Comparison of ENCODE assay signal across 8 mouse cellular contexts in the genomic region with DNA sequence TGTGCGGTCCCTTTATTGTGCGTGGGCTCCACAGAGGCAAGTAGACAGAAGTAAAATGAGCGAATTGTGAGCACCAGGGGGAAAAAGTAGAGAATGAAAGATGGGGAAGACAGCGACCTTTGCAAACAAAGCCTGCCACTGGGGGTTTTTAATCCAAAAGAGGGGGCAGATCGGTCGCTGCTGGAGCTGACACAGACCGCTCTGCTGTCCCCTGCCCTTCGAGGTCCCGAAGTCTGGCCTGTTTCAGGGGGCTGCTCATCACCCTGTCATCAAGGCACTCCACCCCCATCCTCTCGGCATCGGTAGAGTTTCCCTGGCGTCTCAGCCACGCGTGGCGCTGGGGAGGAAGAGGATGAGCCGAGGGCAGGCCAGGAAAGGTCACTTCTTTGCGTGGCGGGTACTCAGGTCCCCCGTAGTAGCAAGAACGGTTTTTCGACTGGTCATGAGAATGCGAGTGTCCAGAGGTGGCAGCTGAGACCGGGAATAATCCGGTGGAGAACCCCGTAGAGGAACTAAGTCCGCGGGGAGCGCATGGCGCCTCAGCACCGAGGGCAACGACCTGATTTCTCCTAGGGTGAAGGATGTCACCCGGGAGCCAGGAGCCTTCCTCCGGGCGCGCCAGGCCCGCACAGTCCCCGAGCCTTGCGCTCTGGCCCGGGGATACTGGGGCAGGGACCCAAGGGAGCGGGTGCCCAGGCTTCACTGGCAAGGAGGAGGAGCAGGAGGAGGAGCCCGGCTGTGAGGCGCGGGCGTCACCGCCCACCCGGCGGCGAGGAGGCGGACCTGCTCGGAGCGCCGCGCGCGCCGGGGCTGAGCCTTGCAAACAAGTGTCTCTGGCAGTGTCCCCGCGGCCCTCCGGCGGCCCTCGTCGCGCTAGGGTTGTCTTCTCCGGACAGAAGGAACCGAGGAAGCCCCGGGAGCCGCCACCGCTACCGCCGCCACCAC. TPM values are rescaled to one million over a fixed set of nuclear protein-coding genes. Genes with fewer than 3 reads are reported as not detected.
DNase-seq lines count a peak whose midpoint lies in the region; ATAC-seq and TF ChIP-seq lines count a peak whose summit lies in the region.

A gene (plus strand): TSS at position 757 of the 945 bp plus-strand sequence.

- WGBS in forebrain, embryonic 10.5 days = under 1% methylated on average over 70 of the region's 70 CpGs
- under 1% methylated on average over 55 of the region's 70 CpGs for WGBS in heart, embryonic 14.5 days
- under 1% methylated on average over 70 of the region's 70 CpGs for WGBS in liver, embryonic 12.5 days (ENCODE audit: insufficient replicate concordance)

- H3K36me3 ChIP-seq in E14TG2a.4 (ENCODE audit: insufficient read depth, low read length) = no peaks in the 10 kb centered on the region
- no peaks in the 10 kb centered on the region for H3K36me3 ChIP-seq in forebrain, embryonic 10.5 days (replicated peaks)
- no peaks in the 10 kb centered on the region for H3K36me3 ChIP-seq in heart, embryonic 14.5 days (ENCODE audit: control insufficient read depth, insufficient read depth, low read length)
- peaks cover 22% of the 10 kb centered on the region for H3K36me3 ChIP-seq in liver, embryonic 12.5 days
- no peaks in the 10 kb centered on the region for H3K36me3 ChIP-seq in splenic B cell, adult 2 months (ENCODE audit: control insufficient read depth, insufficient read depth, low read length, poor library complexity, severe bottlenecking)

- H3K27ac ChIP-seq in forebrain, embryonic 10.5 days = peak within 1 kb of the TSS; percentile 87
- H3K27ac ChIP-seq in heart, embryonic 14.5 days (replicated peaks in 1 of 2; ENCODE audit: control insufficient read depth in 1 of 2, insufficient read depth in 1 of 2, low read depth in 2 of 2, low read length in 2 of 2) = peak within 1 kb of the TSS; percentile 69 to 88
- H3K27ac ChIP-seq in liver, embryonic 12.5 days = peak within 1 kb of the TSS; percentile 98

- H3K27me3 ChIP-seq in E14TG2a.4 (ENCODE audit: insufficient read depth, low read length) = peaks cover 56% of the 10 kb centered on the region
- H3K27me3 ChIP-seq in forebrain, embryonic 10.5 days (ENCODE audit: poor library complexity, severe bottlenecking) = peaks cover 60% of the 10 kb centered on the region
- H3K27me3 ChIP-seq in heart, embryonic 14.5 days (ENCODE audit: control insufficient read depth, insufficient read depth, low read length) = peaks cover 21% of the 10 kb centered on the region; the same call in 1 of the 2 replicates
- no peaks in the 10 kb centered on the region; the same call in 1 of the 2 replicates for H3K27me3 ChIP-seq in liver, embryonic 12.5 days (replicated peaks)
- H3K27me3 ChIP-seq in splenic B cell, adult 2 months (ENCODE audit: control insufficient read depth, insufficient read depth, low read length, poor library complexity, severe bottlenecking) = no peaks in the 10 kb centered on the region

- peaks cover 29% of the 10 kb centered on the region for H3K4me1 ChIP-seq in E14TG2a.4 (replicated peaks; ENCODE audit: low read depth, low read length)
- H3K4me1 ChIP-seq in forebrain, embryonic 10.5 days = peaks cover 28% of the 10 kb centered on the region
- H3K4me1 ChIP-seq in heart, embryonic 14.5 days (ENCODE audit: control insufficient read depth in 2 of 2, insufficient read depth in 2 of 2, low read length in 2 of 2) = peaks cover 4 to 6% of the 10 kb centered on the region in 2 experiments; a peak in 2 of 4 replicates
- H3K4me1 ChIP-seq in liver, embryonic 12.5 days = peaks cover 59% of the 10 kb centered on the region

- no peak for TF ChIP-seq CTCF in E14TG2a.4 (conservative IDR thresholded peaks at IDR 0.05; ENCODE audit: low read length)

- H3K9ac ChIP-seq in heart, embryonic 14.5 days (ENCODE audit: low read length) = peak within 1 kb of the TSS; percentile 77
- H3K9ac ChIP-seq in liver, embryonic 12.5 days = peak within 1 kb of the TSS; percentile 98

- ATAC-seq in heart, embryonic 14.5 days (ENCODE audit: insufficient number of reproducible peaks, insufficient read depth, low FRiP score, low read depth) = peak; percentile 94
- peak; percentile 92 for ATAC-seq in liver, embryonic 12.5 days

- H3K4me2 ChIP-seq in heart, embryonic 14.5 days (ENCODE audit: low read length) = peak within 1 kb of the TSS; percentile 100
- H3K4me2 ChIP-seq in liver, embryonic 12.5 days = peak within 1 kb of the TSS; percentile 95

- H3K4me3 ChIP-seq in E14TG2a.4 (replicated peaks; ENCODE audit: low read length) = peak within 1 kb of the TSS; percentile 91
- H3K4me3 ChIP-seq in forebrain, embryonic 10.5 days = peak within 1 kb of the TSS; percentile 82
- peak within 1 kb of the TSS; percentile 70 to 75 for H3K4me3 ChIP-seq in heart, embryonic 14.5 days (ENCODE audit: control insufficient read depth in 1 of 2, insufficient read depth in 1 of 2, low read depth in 1 of 2, low read length in 2 of 2)
- H3K4me3 ChIP-seq in liver, embryonic 12.5 days = peak within 1 kb of the TSS; percentile 95

- DNase-seq in c-Kit-positive CD71-positive TER-119-negative erythroid progenitor cells, embryonic 14.5 days (ENCODE audit: low read depth) = peak; percentile 85
- DNase-seq in forebrain, embryonic 10.5 days (ENCODE audit: extremely low spot score, low spot score) = peak; percentile 87
- DNase-seq in kidney, postnatal 14 days = peak; percentile 95
- peak; percentile 91 for DNase-seq in naive thymus-derived CD4-positive, alpha-beta T cell, adult 2 months (ENCODE audit: low read depth)
- DNase-seq in splenic B cell, adult 2 months (ENCODE audit: low read depth, low spot score) = peak; percentile 91

- H3K9me3 ChIP-seq in E14TG2a.4 (ENCODE audit: low read length) = no peaks in the 10 kb centered on the region
- H3K9me3 ChIP-seq in forebrain, embryonic 10.5 days = no peaks in the 10 kb centered on the region
- H3K9me3 ChIP-seq in heart, embryonic 14.5 days (ENCODE audit: control insufficient read depth, low read length) = no peaks in the 10 kb centered on the region
- no peaks in the 10 kb centered on the region for H3K9me3 ChIP-seq in liver, embryonic 12.5 days (replicated peaks)

RNA-seq across cellular contexts. Expression of the gene that starts here (rescaled TPM):
- 0.90 and 0.93 TPM in 2 replicates for polyA plus RNA-seq in forebrain, embryonic 10.5 days (2016; fragmentation: Nextera tagmentation; extraction: Ambion mirVana)
- 1.2 and 1.5 TPM in 2 replicates for polyA plus RNA-seq in heart, embryonic 14.5 days (2014; fragmentation: Nextera tagmentation; extraction: Ambion mirVana)
- polyA plus RNA-seq in liver, embryonic 12.5 days (2016; fragmentation: Nextera tagmentation; extraction: Ambion mirVana) = 10.6 and 11.8 TPM in 2 replicates

Comparison
In these comparisons a context has a peak if more than half of its experiments do, and no peak if none do; other contexts are left out.
1. Peak in every context shown above with its lines: DNase-seq, ATAC-seq, H3K4me3 ChIP-seq and H3K27ac ChIP-seq.
2. Peak in DNase-seq, H3K4me3 ChIP-seq and H3K27ac ChIP-seq in forebrain, embryonic 10.5 days; RNA of the gene not detected or under 1 TPM.